Mouse (Mus musculus): Measurements from ENCODE around the gene Nim1k.
"Not testable (repeated sequence)": the region's sequence is repeated elsewhere in the genome, so short reads cannot be mapped to it uniquely, and the experiment has no call there.

Gene Nim1k

DNA sequence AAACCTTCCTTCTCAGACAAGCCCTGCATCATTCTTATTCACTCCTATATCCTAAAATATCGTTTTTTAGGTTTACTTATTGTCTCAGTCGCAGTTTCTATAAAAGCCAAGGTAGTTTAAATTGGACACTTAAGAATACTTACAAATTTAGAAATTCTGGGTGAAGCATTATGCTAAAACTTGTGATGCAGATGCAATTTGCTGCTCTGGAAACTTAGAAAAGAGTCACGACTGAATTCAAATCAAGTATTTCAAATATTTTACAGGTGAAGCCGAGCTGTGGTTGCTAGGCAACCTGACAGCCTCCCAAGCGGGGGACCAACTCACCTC, 66.0 kb downstream of the Nim1k start:
- in situ Hi-C loops (cut with MboI) = no loop called here

DNA sequence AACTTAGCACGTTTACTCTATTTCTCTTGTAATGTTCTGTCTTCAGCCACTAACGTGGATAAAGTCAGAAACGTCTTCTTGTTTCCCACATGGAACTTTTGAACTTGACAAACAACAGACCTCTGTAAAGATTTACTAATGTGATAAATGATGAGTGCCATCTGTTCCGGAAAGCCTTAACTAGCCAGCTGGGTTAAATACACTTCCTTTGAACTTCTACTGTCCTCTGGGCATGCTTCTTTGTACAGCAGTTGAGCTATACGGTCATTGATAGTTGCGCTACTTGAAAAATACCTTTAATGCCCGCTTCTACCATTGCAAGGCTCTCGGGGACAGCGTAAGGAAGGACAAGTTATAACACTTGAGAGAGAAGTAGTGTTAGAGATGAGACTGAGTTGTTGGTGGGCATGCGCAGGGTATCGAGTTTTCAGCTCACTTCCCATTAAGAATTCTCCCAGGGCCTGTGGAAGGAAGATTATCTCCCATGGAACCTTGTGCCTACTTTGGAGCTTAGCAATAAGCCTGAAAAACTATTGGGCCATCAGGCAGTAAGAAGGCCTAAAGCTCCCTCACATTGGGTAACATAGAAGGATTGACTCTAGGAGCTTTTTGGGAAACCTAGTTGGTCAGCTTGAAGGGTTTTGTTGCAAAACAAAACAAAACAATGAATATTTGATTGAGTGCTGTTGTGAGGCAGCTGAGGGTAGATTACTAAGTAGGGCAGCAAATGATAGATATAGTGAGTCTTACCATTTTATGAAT, 71.1 kb downstream of the Nim1k start:
- in situ Hi-C loops (cut with MboI) = no loop called here

DNA sequence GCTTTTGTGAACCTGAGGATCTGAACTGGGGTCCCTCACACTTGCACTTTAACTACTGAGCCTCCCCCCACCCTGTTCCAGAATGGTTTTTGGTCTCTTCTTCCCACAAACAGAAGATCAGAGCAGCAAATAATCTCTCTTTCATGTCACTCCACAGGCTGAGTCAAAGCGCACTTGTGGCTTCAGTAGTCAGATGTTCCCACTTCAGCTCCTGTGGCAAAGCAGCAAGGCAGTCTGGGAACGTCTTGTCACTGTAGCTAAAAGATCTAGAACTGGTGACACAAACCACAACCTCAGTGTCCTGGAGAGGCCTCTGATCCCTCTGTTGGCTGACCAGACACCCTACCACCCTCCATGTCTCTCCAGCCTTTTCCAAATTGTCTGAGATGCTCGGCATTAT, 74.5 kb downstream of the Nim1k start:
- in situ Hi-C loops (cut with MboI) = no loop called here

- in situ Hi-C loops (cut with MboI) = no loop called here
Measured at GRCm38 (mm10) chr13:119679721-119680120, 76.0 kb downstream of the Nim1k start.

DNA sequence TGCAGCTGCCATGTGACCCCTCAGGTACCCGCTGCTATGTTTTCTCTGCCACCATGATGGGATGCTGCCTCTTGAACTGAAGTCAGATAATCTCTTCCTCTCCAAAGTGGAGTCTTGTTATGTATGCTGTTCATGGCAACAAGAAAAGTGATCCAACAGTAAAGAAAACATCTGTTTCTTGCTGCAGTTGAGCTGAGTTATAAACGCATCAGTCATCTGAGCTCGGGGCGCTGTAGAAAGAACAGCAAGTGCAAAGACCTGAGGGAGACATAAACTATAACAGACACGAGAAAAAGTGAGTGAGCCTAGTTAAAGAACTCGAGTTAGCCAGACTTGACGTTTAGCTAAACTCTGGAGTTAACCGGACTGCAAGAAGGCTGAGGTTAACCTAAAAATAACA, 76.9 kb downstream of the Nim1k start:
- in situ Hi-C loops (cut with MboI) = no loop called here

DNA sequence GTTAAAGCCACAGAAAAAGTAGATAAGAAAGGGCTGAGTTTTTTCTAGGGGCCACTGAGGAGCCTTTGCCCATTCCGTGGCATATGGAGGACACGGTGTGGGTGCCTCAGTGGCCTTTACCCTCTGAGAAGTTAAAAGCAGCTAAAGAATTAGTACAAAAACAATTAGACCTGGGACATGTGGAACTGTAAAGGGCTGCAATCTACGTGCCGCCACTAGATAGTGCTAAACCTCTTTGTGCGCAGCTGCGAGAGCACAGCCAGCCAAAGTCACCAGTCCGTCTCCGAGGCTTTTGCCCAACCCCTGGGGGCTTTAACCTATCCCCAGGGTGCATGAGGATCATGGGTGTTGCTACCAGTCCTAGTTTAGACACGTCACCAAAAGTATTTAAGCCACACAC, 94.3 kb downstream of the Nim1k start:
- in situ Hi-C loops (cut with MboI) = not testable (repeated sequence)

Measured in mature B cell (primary cell).